Mouse (Mus musculus): ENCODE measurements around the gene Jph2.

The Jph2 gene

DNA sequence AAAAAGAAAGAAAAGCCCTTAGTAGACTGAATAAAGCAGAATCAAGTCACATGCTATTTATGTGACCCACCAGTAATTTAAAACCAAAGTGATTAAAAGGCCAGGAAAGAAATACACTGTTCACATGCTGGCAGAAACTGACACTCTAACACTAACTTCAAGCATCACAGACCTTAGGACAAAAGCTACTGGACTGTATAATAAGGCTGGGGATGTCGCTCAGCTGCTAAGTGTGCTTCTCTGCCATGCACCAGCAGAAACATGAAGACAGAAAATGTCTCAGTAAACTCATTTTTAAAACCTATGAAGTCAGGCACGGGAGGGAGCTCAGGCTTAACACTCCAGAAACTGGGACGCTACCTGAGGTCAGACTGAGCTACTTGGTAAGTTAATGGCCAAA is 12.4 kb upstream of the Jph2 start:
- DNase-seq, result no peak

DNA sequence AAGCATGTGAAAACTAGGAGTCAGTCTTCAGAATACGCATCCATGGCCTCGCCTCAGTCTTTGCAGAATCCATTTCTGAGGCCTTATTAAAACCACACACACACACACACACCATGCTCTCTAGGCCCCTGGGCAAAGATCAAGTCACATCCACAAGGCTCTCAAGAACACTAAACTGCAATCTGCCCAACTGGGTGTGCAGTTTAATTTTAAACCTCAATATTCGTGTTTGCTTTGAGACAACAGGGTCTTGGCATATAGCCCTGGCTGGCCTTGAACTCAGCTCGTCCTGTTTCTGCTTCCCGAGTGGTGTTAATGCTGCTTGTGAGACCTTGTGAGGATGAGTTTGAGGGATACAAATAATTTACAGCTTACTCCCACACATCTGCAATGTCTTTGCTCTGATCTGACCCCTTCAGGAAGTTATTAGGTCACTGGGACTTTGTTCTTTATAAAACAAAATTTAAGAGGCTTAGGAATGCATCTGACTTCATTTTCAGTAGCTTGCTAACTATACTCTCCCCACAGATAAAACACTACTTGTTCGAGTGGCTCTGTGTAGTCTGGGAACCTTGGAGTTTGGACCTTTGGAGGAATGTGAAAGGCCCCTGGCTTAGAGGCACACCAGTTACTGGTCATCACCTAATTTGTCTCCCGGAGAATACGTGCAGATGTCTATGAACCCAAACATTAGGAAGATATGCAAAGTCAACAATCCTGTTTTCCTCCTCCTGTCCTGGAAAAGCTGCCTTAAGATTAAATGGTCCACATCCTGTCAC is 6.4 kb upstream of the Jph2 start:
- no peak for DNase-seq

DNA sequence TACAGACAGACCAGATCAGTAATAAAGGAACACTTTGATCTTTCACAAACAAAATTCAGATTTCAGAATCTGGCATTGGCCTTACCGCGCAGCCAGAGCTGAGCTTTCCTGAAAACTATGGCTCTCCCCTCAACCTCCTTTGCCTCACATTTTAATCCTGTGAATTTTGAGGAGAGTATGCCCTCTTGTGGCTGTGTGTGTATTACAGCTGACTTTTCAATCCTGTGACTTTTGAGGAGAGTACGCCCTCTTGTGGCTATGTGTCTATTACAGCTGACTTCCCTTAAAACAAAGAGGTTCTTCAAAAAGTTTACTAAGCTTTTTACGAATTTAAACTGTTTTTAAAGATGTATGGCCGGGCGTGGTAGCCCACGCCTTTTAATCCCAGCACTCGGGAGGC is 3.4 kb upstream of the Jph2 start:
- peak; percentile 65 for DNase-seq

DNA sequence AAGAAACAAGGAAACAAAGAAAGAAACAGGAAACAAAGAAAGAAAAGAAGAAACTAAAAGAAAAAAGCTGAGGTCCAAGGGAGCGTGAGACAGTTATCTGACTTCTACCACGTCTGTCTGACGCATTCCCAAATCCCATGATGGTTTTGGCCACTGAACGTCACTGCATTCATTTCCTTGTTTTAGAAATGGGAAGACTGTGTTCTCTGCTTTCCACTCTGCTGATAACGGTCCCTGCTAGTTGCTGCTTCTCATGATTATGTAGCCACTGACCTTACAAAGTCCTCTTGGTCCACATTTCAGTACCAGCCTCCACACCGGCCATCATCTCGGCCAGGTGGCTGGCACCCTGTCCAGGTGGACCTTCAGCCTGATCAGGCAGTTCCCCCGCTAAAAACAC is 1.4 kb upstream of the Jph2 start:
- no peak for DNase-seq

DNA sequence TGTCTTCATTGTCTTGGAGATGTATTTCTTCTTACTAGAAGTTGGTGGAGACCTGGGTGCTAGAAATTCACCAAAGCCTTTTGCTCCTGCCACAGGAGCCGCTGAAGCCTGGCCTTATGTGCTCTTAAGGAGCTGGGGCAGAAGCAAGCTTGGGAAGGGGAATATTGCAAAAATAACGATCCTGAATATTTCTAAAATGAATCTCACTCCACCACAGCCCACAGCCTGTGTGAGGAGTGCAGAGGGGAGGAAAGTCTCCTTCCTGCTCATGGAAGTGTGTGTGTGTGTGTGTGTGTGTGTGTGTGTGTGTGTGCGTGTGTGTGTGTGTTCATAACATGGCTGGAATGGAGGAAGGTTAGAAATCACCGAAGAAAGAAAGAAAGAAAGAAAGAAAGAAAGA is 977 bp upstream of the Jph2 start:
- no peak for DNase-seq

DNA sequence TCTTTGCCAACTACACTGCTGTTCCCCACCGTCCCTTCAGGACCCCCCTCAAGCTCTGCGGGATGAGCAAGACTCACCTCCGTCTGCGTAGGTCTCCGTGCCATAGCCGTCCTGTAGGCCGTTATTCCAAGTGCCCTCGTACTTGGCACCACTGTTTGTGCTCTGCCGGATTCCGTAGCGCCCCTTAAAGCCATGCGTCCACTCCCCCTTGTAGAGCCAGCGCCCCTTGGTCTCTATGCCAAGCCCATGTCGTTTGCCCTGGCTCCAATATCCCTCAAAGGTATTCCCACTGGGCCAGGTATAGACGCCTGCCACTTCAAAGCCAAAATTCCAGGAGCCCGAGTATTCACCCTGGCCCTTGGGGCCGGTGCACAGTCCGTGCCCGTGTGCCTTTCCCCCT is 722 bp downstream of the Jph2 start:
- no peak for DNase-seq

DNA sequence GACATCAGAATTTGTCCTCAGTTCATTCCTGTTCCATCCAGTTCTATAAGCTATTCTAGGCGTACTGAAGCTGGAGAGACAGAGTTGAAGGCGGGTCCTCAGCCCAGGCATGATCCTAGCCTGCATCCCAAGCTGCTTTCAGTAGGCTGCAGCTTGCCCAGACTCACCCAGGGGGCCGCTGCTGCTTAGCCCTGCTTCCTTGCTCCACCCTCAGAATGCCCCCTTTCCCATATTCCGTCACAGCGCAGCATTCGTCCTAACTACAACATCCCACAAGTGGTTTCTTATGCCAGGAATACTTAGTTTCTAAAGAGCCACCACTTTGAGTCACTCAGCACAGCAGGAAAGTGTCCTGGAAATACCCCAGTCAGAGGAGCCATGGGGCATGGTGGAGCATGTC is 2.8 kb downstream of the Jph2 start:
- DNase-seq, result no peak

DNA sequence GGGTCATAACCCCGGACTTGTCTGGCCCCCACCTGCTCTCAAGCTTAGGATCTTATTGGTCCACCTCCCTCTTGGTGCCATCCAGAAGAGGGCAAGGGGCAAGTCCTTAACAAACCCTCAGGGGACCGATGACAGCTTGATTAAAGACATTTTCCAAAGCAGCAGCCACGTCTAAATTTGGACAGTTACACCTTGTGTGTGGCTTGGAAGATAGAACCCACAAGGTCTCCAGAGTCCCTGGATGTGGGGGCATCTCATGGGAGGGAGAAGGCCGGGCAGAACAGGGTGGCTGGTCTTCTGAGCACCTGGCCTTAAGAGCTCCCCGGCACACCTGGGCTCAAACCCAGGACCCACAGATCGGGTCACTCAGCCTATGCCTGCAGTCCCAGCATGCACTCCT is 3.8 kb downstream of the Jph2 start:
- no peak for DNase-seq

DNA sequence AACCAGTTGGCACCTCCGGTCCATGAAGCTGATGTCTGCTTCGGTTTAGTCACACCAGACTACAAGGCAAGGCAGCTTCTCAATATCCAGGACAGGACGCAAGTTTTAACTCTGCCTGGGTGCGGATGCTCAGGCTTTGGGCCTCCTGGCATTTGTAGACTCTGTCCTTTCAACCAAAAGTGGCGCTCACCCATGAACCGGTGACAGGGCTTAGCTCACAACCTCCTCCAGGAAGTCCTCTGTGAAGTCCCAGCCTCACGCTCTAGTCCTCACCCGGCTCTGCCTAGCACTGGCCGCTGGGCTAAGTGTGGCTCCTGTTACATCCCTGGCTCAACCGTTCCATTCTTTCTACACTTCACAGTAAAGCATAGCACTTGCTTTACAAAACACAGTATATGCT is 4.6 kb downstream of the Jph2 start:
- DNase-seq, result no peak

DNA sequence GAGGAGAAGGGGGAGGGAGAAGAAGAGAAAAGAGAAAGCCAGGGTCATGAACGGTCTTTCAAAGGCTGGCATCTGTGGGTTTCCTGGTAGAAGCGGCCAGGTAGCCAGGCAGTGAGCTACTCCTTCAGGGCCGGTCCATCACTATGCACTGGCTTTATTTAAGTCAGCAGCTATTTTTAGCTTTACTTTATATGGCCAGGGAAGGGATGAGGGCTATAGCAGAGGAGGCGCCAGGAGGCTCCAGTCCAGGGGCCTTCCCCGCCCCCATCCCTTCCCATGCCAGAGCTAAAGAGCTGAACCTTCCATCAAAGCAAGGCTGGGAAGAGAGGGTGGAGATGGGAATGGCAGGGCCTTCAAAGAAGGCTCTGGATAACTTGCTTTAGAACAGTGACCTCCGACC is 5.4 kb downstream of the Jph2 start:
- no peak for DNase-seq

DNA sequence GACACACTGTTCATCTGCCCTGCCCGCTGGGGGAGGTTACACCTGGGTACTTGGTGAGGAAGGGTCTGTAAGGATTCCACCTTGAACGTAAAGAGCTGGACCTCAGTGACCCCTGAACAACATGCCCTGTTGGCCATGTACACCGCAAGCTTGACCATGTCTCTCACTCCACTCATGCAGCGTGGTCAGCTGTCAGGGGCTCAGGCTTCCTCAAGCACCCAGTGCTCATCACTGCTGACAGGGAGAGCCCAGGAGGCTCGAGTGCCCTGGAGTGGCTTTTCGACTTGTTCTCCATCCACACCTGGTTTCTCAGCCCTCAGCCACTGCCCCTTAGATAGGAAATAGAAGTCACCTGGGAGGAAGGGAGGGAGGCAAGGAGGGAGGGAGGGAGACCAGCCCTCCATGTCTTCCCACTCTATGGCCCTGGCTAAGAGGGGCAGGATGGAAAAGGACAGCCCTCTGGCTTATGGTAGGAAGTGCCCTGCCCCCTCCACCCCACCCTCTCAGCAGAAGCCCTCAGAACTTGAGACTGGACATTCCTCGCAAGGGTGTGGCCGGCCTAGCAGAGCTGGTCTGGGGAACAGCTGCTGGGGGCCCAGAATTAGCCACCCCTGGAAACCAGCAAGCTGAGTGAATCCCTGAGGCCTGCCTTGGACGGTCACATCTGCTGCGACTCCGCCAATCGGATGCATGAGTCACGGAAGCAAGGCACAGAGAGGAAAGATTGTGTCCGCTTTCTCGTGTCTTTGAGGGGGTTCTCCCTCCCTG is 11.2 kb downstream of the Jph2 start:
- DNase-seq, result no peak

DNA sequence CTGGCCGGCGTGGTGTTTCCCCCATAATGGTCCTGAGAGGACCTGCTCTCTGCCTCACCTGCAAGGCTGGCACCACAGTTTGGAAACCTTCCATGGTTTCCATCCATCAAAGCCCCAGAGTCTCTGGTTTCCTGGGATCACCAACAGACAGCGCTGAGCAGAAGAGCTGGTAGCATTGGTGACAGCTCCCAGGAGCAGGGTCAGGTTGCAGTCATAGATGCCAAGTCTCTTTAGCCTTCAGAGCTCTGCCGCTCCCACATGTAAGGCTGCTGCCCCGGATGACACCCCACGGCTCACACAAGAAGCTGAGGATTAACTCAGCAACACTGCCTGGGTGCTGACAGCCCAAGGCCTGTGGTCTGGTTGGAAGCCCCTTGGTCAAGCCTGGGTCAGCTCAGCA is 12.7 kb downstream of the Jph2 start:
- DNase-seq, result no peak

DNA sequence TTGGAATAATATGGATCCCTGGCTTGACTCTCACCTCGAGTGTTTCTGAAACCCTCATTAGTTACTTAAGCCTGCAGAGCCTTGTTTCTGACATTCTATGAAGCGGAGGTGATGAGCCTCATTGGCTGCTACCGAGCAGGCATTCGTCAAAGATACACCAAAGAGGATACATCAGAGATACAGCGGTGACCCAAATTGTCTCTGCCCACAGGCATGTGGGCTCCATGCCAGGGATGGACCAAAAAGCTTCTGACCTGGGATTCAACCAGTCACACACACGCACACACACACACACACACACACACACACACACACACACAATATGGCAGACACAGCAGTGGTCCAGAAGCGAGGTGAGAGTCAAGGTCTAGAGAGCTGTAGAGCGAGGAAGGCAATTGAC is 16.5 kb downstream of the Jph2 start:
- no peak for DNase-seq

DNA sequence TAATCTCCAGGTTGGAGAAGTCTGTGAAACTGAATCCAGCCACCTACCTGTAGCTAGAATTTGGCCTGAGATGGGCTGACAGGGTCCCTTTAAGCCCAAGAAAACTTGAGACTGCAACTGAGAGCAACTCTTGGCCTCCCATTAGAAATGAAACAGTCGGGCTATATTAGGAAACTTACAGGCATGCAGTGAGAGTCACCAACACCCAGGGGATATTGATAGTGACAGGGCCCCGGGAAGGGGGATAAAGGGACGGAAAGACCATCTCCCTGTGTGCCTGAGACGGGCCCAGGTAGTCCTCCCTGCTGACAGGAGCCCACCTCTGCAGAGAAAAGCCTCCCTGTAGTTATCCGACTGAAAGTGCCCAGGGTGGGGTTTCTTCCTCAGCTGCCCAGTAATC is 18.4 kb downstream of the Jph2 start:
- DNase-seq, result no peak

DNA sequence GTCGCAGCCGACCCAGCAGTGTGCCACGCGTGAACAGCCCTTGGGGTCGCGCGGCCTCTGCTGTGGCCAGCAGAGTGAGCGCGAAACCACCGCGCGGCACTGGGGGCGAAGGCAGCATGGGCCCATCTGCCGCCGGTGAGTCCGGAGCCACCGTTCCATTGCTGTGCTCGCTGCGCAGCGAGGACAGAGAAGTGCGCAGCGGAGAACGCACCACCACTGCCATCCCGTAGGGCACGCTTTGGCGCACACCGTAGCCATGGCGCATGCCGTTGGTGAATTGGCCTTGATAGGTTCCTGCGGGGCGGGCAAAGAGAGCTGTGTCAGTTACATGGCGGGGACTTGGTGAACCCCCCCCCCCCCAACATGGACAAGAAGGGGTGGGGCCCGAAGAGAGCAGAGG is 21.7 kb downstream of the Jph2 start:
- DNase-seq, result no peak

DNA sequence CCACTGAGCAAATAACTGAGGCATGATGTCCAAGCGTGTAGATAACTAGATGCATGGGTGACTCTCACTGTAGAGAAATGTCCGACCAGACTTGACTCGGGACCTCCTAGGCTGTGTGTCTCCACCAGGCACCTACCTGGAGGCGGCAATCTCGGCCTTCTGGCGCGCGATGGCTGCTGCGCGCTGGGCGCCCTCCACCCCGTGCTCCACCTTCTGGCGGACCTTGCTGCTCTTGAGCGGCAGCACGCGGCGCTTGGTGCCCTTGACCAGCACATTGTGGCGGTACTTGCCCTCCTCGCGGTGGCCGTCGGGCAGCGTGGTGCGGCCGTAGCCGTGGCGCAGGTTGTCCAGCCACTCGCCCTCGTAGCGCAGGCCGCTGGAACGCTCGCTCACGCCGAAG is 22.3 kb downstream of the Jph2 start:
- DNase-seq, result no peak

DNA sequence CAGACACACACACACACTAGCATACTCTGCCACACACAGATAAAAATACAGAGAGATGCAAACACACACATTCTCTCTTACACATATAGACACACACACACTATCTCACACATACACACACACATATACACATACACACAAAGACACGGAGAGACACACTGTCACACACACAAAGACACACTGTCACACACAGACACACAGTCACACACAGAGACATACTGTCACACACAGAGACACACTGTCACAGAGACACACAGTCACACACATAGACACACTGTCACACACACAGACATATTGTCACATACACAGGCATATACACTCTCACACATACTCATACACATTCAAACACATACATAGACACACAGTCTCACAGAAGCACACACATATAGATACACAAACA is 25.2 kb downstream of the Jph2 start:
- DNase-seq, result no peak

DNA sequence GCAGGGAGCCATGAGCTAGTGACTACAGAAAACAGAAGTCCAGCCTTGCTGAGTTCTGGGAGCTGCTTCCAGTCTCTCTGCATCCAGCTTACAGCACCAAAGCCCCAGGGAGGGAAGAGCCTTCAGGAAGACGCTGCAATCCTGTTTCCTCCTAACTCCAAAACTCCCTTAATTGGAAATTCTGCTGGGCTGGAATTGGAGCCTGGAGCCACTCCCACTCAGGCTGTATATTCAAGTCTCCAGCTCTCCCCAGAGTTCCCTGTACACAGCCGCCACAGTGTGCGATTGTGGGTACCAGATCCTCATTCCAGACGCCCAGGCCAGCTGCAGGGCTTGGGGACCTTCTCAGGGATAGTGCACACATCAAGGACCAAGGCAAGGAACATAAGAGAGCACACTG is 27.6 kb downstream of the Jph2 start:
- DNase-seq, result no peak

DNA sequence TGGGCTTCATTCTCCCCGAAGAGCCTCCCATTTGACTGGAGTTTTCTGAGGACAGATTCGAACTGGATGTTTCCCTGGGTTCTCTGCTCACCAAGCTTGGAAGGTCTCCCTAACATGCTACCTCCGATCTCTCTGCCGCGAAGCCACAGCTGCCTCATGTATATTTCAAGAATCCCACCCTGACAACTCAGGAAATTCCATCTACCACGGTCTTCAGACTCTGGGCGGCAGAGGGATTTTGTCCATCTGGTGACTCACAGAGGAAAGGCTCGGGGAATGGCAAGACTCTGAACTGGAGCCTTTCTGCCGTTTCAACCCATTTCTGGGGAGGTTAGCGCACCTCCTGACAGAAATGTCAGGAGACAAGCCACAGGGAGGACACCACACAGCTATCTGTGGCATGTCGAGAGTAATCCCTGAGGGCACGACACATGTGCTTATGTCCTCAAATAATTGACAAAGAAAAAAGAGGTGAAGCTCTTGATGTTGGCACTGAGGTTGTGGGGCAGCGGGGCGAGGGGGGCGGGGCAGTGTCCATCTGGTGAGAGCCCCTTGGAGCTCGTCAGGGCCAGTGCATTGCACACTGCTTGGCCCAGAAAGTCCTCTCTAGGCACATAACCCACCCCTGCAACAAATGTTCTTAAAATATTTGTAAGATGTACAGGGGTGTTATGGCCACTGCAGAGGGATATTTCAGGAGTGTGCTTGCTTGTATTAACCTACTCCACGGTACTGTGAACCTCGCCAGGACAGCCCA is 32.8 kb downstream of the Jph2 start:
- DNase-seq, result no peak

DNA sequence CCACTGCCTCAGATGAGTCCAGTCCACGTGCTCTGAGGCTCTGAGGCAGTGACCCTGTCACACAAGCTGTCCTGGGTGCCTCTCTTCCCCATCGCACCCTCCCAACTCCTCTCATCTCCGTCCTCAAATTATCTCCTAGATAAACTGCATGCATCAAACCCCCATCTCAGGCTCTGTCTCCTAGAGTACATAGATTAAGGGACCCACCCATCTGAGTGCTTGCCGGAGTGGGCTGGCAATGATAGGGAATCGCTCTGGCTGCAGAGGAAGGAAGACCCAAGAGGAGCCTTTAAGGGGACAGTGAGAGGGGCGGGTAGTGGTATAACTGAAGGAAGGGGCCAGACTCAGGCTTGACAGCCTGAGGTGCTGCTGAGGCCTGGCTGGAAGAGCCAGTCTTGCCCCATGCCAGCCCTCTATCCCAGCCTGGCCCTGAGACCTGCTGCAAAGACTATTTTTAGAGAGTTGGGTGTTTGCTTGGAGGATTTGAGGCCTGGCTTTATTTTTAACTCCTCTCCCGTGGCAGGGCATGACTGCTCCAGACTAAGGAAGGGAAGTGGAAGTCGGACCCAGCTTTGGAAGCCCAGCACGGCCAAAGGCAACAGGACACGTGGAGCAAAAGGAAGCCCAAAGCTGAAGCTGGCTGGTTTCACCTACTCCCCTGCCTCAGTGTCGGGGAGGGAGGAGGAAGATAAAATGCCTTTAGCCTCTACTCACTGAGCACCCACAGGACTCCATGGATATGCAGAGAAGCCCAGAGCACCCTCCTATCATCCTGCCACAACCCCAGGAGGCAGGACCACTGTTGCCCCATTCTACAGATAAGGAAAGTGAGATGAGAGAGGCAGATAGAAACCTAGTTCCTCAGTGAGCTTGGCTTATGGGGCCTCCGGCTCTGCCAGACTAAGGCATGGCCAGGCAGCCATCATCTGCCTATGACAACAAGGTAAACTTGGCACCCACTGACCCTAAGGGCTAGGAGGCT is 34.6 kb downstream of the Jph2 start:
- DNase-seq, result no peak

DNA sequence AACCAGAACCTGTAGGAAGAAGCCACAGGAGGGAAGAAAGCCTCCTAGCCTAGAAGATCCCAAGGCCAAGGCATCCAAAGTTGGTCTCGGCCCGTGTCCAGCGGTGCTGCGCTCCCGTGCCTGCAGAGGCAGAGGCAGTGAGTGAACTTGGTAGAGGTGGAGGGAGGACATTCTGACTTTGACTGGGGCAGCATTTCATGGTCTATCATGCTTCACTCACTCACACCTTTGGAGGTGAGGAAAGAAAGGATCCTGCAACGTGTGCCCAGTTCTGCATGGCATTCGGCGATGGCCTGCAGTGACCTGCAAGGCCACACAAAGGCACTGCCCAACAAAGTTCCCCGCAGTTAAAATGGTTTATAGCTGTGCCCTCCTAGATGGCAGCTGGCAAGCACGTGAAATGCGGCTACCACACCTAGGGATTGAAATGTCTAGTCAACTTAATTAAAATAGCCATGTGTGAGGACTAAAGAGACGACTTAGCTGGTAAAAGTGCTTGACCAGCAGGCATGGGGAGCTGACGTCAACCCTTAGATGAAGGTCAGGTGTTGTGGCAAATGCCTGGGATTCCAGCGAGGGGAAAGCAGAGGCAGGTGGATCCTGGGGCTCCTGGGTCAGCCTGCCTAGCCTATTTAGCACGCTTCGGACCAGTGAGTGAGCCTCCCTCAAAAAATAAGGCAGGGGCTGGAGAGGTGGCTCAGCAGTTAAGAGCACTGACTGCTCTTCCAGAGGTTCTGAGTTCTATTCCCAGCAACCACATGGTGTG is 36.8 kb downstream of the Jph2 start:
- peak; percentile 12 for DNase-seq

DNA sequence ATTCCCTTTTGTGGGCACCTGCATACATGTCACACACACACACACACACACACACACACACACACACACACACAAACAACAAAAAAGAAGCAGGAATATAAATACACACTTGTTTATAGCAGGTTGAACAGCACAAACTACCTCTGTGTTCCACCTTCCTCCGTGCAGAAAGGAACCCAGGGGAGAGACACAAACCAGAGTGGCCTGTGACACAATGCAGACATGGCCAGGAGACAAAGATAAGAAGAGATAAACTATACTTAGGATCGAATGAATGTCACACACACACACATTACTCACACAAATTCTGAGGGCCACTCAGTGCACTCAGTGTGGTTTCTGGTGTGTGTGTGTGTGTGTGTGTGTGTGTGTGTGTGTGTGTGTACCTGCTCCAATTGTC is 38.5 kb downstream of the Jph2 start:
- no peak for DNase-seq
